Mouse (Mus musculus): ENCODE results near the gene Asb5. TPM values are rescaled to one million over a fixed set of nuclear protein-coding genes. Genes with fewer than 3 reads are reported as not detected.
"Not testable (repeated sequence)": the region's sequence is repeated elsewhere in the genome, so short reads cannot be mapped to it uniquely, and the experiment has no call there.

Asb5 gene
- polyA plus RNA-seq, 2 experiments = 0.18 to 1.2 TPM

DNA sequence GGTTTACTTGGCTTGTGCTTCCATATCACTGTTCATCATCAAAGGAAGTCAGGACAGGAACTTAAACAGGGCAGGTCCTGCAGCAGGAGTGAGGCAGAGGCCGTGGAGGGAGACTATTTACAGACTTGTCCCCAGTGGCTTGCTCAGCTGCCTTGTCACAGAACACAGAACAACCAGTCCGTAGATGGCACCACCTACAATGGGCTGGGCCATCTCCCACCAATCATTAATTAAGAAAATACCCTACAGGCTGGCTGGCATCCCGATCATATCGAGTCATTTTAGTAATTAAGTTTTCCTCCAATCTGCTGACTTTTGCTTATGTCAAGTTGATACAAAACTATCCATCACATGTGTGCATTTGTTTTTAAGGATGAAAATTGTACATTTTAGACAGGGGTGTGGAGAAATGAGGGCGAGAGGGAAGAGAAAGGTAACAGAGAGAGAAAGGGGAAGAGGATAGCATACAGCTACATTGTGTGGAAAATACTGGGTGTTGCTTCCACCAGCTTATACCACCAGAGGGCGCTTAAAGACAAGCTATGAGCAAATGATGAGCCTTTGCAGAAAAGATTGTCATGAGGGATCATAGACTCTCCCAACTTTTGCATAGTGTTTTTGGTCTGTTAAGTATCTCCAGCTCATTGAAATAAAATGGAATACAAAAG lies 21.8 kb upstream of the Asb5 start:
- 17% methylated on average over 6 of the region's 6 CpGs for WGBS (ENCODE audit: insufficient replicate concordance)
- H3K27me3 ChIP-seq (ENCODE audit: control insufficient read depth, insufficient read depth, low read length) = no peaks in the 10 kb centered on the region
- ATAC-seq (ENCODE audit: insufficient read depth) = peak; percentile 42; the same call in 1 of the 2 replicates
- H3K9ac ChIP-seq (replicated peaks) = no peak overlapping the region
- H3K36me3 ChIP-seq (replicated peaks; ENCODE audit: control insufficient read depth, insufficient read depth, low read depth) = no peaks in the 10 kb centered on the region
- H3K9me3 ChIP-seq (ENCODE audit: control insufficient read depth, low read length) = no peaks in the 10 kb centered on the region
- peak; percentile 78 for TF ChIP-seq CTCF (IDR thresholded peaks at IDR 0.05; ENCODE audit: low read depth)
- TF ChIP-seq EP300 (IDR thresholded peaks at IDR 0.05; ENCODE audit: low read depth) = no peak
- no peak overlapping the region for H3K4me3 ChIP-seq (ENCODE audit: insufficient read depth in 1 of 2, low read depth in 2 of 2, low read length in 2 of 2)
- H3K4me2 ChIP-seq (ENCODE audit: low read depth) = no peak overlapping the region
- peak in 2 of 3 experiments; percentile 51 to 52 for DNase-seq (ENCODE audit: low read depth in 3 of 3, low spot score in 3 of 3)
- H3K4me1 ChIP-seq (replicated peaks; ENCODE audit: control insufficient read depth in 2 of 2, insufficient read depth in 2 of 2, low read length in 1 of 2) = peaks cover 7 to 28% of the 10 kb centered on the region in 2 experiments
- H3K27ac ChIP-seq = no peak overlapping the region

DNA sequence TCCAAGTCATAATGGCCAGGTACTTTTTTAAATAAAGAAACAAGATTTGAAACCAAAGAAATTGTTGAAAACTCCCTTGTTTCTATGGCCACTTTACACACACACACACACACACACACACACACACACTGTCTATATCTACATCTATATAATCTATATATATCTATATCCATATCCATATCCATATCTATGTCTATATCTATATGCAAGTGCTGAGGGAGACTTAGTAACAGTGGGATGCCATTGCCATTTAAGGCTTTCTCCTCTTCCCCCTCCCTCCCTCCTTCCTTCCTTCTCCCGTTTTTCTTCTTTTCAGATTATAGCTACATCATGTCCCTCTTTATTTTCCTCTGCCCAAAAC lies 21.3 kb upstream of the Asb5 start:
- DNase-seq (ENCODE audit: low read depth in 3 of 3, low spot score in 3 of 3) (no peak), ATAC-seq (ENCODE audit: insufficient read depth) (no peak)
- H3K9ac ChIP-seq (replicated peaks) = no peak overlapping the region
- TF ChIP-seq EP300 (IDR thresholded peaks at IDR 0.05; ENCODE audit: low read depth) (no peak), CTCF (IDR thresholded peaks at IDR 0.05; ENCODE audit: low read depth) (no peak)
- 13% methylated on average over 1 of the region's 1 CpGs for WGBS (ENCODE audit: insufficient replicate concordance)
- peaks cover 7 to 28% of the 10 kb centered on the region in 2 experiments for H3K4me1 ChIP-seq (replicated peaks; ENCODE audit: control insufficient read depth in 2 of 2, insufficient read depth in 2 of 2, low read length in 1 of 2)
- no peak overlapping the region for H3K4me2 ChIP-seq (ENCODE audit: low read depth)
- H3K4me3 ChIP-seq (ENCODE audit: insufficient read depth in 1 of 2, low read depth in 2 of 2, low read length in 2 of 2) = no peak overlapping the region
- H3K9me3 ChIP-seq (ENCODE audit: control insufficient read depth, low read length) = no peaks in the 10 kb centered on the region
- no peaks in the 10 kb centered on the region for H3K27me3 ChIP-seq (ENCODE audit: control insufficient read depth, insufficient read depth, low read length)
- no peak overlapping the region for H3K27ac ChIP-seq
- no peaks in the 10 kb centered on the region for H3K36me3 ChIP-seq (replicated peaks; ENCODE audit: control insufficient read depth, insufficient read depth, low read depth)

DNA sequence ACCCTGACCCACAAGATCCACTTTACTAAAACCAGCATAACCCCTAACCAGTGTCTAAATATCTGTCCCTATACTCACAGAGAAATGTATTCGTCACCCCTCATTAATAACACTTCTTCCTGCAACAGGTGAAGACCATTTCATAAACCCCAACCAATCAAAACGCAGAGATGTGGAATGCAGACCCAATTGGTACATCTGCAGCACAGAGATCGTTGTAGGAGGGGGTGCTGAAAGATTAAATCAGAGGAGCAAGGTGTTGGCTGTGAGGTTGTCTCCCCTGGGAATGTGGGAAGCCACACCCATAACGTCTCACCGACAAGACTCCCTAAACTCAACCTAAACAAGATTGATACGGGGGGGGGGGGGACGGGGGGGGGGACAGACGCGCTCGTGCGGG lies 20.6 kb upstream of the Asb5 start:
- no peak for DNase-seq (ENCODE audit: low read depth in 3 of 3, low spot score in 3 of 3)
- Histone ChIP-seq H3K9me3 (ENCODE audit: control insufficient read depth, low read length) (no peaks in the 10 kb centered on the region), H3K4me1 (replicated peaks; ENCODE audit: control insufficient read depth in 2 of 2, insufficient read depth in 2 of 2, low read length in 1 of 2) (peaks cover 7 to 28% of the 10 kb centered on the region in 2 experiments), H3K4me3 (ENCODE audit: insufficient read depth in 1 of 2, low read depth in 2 of 2, low read length in 2 of 2) (peak overlapping the region; percentile 3 to 14; a peak in 1 of 4 replicates), H3K27me3 (ENCODE audit: control insufficient read depth, insufficient read depth, low read length) (no peaks in the 10 kb centered on the region), H3K27ac (no peak overlapping the region), H3K9ac (replicated peaks) (no peak overlapping the region), H3K4me2 (ENCODE audit: low read depth) (peak overlapping the region; percentile 59), H3K36me3 (replicated peaks; ENCODE audit: control insufficient read depth, insufficient read depth, low read depth) (no peaks in the 10 kb centered on the region)
- TF ChIP-seq EP300 (IDR thresholded peaks at IDR 0.05; ENCODE audit: low read depth) (no peak), CTCF (IDR thresholded peaks at IDR 0.05; ENCODE audit: low read depth) (no peak)
- peak; percentile 19 for ATAC-seq (ENCODE audit: insufficient read depth)
- WGBS (ENCODE audit: insufficient replicate concordance) = 3% methylated on average over 10 of the region's 11 CpGs

DNA sequence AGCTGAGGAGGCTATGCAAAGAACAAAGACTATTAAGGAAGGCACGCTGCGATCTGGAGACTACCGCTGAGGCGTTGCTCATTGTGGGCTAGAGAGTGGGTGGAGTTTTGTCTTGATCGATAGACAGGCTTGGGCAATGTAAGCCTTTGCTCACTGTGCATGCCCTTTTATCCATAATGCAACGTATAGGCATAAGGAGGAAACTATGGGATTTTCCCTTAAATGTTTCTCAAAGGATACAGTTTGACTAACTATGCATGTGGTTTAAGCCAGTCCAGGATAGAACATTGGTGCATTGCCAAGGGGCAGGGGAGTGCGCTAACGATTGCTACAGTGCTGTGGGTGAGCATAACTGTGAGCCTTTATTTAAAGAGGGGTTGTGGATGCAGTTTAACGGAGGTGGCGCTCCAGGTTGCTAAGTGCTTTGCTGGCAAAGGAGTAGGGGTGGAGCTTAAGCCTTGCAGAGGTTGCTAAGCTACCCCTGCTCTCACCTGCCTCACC lies 20.1 kb upstream of the Asb5 start:
- 12% methylated on average over 10 of the region's 10 CpGs for WGBS (ENCODE audit: insufficient replicate concordance)
- Histone ChIP-seq H3K4me3 (ENCODE audit: insufficient read depth in 1 of 2, low read depth in 2 of 2, low read length in 2 of 2) (peak overlapping the region; percentile 6 to 9; a peak in 1 of 4 replicates), H3K27ac (no peak overlapping the region), H3K27me3 (ENCODE audit: control insufficient read depth, insufficient read depth, low read length) (no peaks in the 10 kb centered on the region), H3K36me3 (replicated peaks; ENCODE audit: control insufficient read depth, insufficient read depth, low read depth) (no peaks in the 10 kb centered on the region), H3K9ac (replicated peaks) (no peak overlapping the region), H3K4me2 (ENCODE audit: low read depth) (peak overlapping the region; percentile 59), H3K9me3 (ENCODE audit: control insufficient read depth, low read length) (no peaks in the 10 kb centered on the region), H3K4me1 (replicated peaks; ENCODE audit: control insufficient read depth in 2 of 2, insufficient read depth in 2 of 2, low read length in 1 of 2) (peaks cover 7 to 28% of the 10 kb centered on the region in 2 experiments)
- TF ChIP-seq CTCF (IDR thresholded peaks at IDR 0.05; ENCODE audit: low read depth) (peak; percentile 19; the same call in 1 of the 2 replicates), EP300 (IDR thresholded peaks at IDR 0.05; ENCODE audit: low read depth) (no peak)
- DNase-seq (ENCODE audit: low read depth in 3 of 3, low spot score in 3 of 3) = no peak
- ATAC-seq (ENCODE audit: insufficient read depth) = peak; percentile 65

DNA sequence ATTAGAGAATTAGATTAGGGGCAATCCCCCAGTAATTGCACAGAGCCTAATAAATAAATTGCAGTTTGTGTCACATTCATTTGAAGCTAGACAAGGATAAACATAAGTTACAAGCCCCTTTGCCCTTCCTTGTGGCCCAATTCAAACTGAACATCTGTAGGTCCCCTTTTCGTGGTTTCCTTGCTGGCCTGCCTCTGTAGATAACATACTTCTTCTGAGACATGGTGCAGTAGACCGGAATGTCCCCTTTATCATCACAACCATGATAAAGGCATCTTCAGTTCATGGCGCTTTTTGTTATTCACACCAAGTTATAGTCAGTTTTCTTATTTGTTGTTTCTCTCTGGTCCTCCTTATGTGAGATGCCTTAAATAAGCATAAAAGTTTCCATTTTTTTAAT lies 17.6 kb upstream of the Asb5 start:
- peak overlapping the region; percentile 25; the same call in 1 of the 2 replicates for H3K27ac ChIP-seq
- peak overlapping the region; percentile 2; the same call in 1 of the 2 replicates for H3K4me2 ChIP-seq (ENCODE audit: low read depth)
- H3K9me3 ChIP-seq (ENCODE audit: control insufficient read depth, low read length) = no peaks in the 10 kb centered on the region
- peaks cover 7 to 23% of the 10 kb centered on the region in 2 experiments for H3K4me1 ChIP-seq (replicated peaks; ENCODE audit: control insufficient read depth in 2 of 2, insufficient read depth in 2 of 2, low read length in 1 of 2)
- H3K9ac ChIP-seq (replicated peaks) = no peak overlapping the region
- peak; percentile 61 for TF ChIP-seq EP300 (IDR thresholded peaks at IDR 0.05; ENCODE audit: low read depth)
- no peak for TF ChIP-seq CTCF (IDR thresholded peaks at IDR 0.05; ENCODE audit: low read depth)
- H3K36me3 ChIP-seq (replicated peaks; ENCODE audit: control insufficient read depth, insufficient read depth, low read depth) = no peaks in the 10 kb centered on the region
- no peaks in the 10 kb centered on the region for H3K27me3 ChIP-seq (ENCODE audit: control insufficient read depth, insufficient read depth, low read length)
- ATAC-seq (ENCODE audit: insufficient read depth) = peak; percentile 76
- DNase-seq (ENCODE audit: low read depth in 3 of 3, low spot score in 3 of 3) = peak in 1 of 3 experiments; percentile 40
- WGBS (ENCODE audit: insufficient replicate concordance) = 6% methylated on average over 3 of the region's 3 CpGs
- H3K4me3 ChIP-seq (ENCODE audit: insufficient read depth in 1 of 2, low read depth in 2 of 2, low read length in 2 of 2) = no peak overlapping the region

DNA sequence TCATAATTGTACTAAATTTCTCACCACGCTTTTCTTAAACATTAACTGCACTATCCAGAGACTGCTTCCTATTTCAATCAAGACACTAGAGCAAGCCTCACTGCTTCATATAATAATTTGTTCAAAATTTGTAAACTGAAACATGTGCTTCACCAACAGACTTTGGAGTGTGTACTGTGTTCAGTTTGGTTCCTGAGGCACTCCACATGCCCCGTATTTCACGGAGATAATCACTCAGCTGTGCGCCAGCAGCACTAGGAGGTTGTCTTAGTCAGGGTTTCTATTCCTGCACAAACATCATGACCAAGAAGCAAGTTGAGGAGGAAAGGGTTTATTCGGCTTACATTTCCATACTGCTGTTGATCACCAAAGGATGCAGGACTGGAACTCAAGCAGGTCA lies 17.2 kb upstream of the Asb5 start:
- peak overlapping the region; percentile 2; the same call in 1 of the 2 replicates for H3K4me2 ChIP-seq (ENCODE audit: low read depth)
- ATAC-seq (ENCODE audit: insufficient read depth) = peak; percentile 50; the same call in 1 of the 2 replicates
- not testable (repeated sequence) for H3K27ac ChIP-seq; DNase-seq (ENCODE audit: low read depth in 3 of 3, low spot score in 3 of 3); H3K4me3 ChIP-seq (ENCODE audit: insufficient read depth in 1 of 2, low read depth in 2 of 2, low read length in 2 of 2); H3K9me3 ChIP-seq (ENCODE audit: control insufficient read depth, low read length); H3K36me3 ChIP-seq (replicated peaks; ENCODE audit: control insufficient read depth, insufficient read depth, low read depth); H3K9ac ChIP-seq (replicated peaks); H3K27me3 ChIP-seq (ENCODE audit: control insufficient read depth, insufficient read depth, low read length)
- H3K4me1 ChIP-seq (replicated peaks; ENCODE audit: control insufficient read depth in 2 of 2, insufficient read depth in 2 of 2, low read length in 1 of 2) = peaks cover 7 to 23% of the 10 kb centered on the region in 2 experiments
- 25% methylated on average over 4 of the region's 5 CpGs for WGBS (ENCODE audit: insufficient replicate concordance)

Measured in liver, embryonic 14.5 days (tissue).